Mouse (Mus musculus): ENCODE results near the gene Unc13a.

- TF ChIP-seq TAL1 (IDR thresholded peaks at IDR 0.05; ENCODE audit: low read length): no peak
- no peak for TF ChIP-seq GATA1 (IDR thresholded peaks at IDR 0.05; ENCODE audit: low read length)
Measured at GRCm38 (mm10) chr8:71684701-71685100, 13.1 kb upstream of the Unc13a start.

Measured in erythroblast, embryonic 14.5 days (primary cell).